Mouse (Mus musculus): Measurements from ENCODE around the gene Gm10271. TPM values are rescaled to one million over a fixed set of nuclear protein-coding genes. Genes with fewer than 3 reads are reported as not detected.

The Gm10271 gene
- total RNA-seq, 2 experiments from 2014 or later, result not detected

DNA sequence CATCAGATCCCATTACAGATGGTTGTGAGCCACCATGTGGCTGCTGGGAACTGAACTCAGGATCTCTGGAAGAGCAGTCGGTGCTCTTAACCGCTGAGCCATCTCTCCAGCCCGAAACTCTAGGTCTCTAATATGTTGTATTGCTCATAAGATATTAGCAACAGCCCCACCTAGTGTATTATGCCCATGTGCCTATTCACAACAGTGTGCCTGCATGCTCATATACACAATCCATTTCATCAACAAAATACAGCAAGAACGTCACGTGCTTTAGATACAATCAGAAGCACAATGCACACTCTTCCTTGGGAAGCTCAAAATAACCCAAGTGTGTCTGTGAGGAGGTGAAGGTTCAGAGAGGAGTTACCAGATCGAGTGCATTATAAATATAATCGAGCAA is 38.6 kb downstream of the Gm10271 start:
- no peak for DNase-seq (ENCODE audit: low spot score)

GRCm38 (mm10) chr10:116932418-116932817 is 40.0 kb downstream of the Gm10271 start:
- DNase-seq (ENCODE audit: low spot score), result no peak

DNA sequence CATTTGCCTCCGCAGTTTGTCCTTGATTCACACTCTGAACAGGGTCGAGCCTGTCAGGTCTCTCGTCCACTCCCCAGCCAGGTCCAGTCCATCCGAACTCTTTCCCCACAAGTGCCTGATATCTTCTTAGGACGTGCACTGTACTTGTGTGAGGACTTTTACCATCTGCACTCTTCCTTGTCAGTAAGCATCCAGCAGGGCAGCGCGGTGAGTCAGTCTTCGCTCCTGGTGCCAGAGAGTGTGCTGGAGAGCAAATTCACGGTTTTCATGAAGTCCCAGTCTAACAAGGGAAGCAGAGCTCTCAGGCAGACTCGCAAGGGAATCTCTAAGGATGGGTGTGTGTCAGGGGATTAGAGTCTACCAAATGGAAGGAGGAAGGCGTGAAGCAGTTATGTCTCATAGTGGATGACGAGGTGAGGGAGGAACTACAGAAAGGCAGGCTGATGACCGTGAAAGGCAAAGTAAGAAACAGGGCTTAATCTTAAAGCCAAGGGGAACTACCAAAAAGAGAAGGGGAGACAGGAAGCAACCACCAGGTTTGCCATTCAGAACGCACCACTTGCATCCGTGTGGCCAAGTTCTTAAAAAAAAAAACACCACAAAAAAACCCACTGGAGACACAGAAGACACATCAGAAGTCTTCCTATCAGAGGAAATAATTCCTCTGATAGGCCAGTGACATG is 40.8 kb downstream of the Gm10271 start:
- no peak for DNase-seq (ENCODE audit: low spot score)

DNA sequence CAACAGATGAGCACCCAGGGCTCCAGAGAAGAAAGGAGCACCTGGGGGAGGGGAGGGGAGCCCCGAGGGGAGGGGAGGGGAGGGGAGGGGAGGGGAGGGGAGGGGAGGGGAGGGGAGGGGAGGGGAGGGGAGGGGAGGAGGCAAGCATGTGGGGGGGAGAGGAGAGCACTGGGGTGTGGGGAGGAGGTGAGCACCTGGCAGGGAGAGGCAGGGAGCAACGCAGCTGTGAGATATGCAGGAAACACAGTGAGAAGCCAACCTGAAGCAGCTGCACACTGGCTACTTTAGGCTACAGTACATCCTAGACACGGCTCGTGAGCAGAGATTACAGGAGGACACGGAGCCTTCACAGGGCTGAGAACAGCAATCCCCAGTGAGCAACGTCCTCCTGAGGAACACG is 41.5 kb downstream of the Gm10271 start:
- no peak for DNase-seq (ENCODE audit: low spot score)

DNA sequence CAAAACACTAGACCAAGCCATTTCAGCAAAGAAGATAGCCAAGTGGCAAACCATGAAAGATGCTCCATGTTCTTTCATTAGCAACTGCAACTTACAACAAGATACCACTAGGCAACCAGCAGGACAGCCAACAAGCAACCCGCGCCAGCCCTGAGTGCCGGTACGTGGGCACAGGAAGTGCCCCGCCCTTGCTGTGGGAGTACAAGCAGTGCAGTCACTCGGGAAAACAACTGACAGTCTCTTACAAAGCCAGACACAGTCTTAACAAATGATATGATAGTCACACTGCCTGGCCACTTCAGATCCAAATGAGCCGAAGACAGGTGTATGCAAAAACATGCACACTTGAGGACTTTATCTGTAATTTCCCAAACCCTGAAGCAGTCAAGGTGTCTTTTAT is 41.9 kb downstream of the Gm10271 start:
- DNase-seq (ENCODE audit: low spot score), result no peak

GRCm38 (mm10) chr10:116928826-116929225 is 43.6 kb downstream of the Gm10271 start:
- no peak for DNase-seq (ENCODE audit: low spot score)

DNA sequence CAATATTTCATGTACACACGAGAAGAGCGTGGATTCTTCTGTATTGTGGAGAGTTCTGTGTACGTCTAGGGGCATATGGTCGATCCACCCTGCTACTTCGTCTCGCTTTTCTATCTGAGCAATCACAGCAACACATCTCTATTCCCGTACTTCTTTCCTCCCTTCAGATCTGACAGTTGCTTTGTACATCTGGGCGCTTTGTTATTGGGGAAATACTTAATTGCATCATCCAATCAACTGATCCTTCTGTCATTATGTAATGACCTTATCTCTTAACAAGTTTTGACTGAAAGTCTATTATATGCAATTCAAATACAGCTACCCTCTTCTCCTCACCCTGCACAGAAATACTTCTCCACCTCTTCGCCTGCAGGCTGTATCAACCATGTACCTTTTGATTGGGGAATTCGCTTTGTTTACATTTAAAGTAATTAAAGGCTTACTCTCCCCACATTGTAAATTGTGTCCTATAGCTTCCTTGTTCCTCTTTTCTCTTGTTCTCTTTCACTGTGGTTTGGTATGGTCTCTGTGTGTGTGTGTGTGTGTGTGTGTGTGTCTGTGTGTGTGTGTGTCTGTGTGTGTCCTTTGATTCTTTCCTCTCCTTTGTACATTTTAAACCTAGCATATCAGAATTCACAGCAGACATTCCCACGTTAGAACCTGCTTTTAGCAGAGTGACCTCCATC is 45.8 kb downstream of the Gm10271 start:
- DNase-seq (ENCODE audit: low spot score), result no peak

DNA sequence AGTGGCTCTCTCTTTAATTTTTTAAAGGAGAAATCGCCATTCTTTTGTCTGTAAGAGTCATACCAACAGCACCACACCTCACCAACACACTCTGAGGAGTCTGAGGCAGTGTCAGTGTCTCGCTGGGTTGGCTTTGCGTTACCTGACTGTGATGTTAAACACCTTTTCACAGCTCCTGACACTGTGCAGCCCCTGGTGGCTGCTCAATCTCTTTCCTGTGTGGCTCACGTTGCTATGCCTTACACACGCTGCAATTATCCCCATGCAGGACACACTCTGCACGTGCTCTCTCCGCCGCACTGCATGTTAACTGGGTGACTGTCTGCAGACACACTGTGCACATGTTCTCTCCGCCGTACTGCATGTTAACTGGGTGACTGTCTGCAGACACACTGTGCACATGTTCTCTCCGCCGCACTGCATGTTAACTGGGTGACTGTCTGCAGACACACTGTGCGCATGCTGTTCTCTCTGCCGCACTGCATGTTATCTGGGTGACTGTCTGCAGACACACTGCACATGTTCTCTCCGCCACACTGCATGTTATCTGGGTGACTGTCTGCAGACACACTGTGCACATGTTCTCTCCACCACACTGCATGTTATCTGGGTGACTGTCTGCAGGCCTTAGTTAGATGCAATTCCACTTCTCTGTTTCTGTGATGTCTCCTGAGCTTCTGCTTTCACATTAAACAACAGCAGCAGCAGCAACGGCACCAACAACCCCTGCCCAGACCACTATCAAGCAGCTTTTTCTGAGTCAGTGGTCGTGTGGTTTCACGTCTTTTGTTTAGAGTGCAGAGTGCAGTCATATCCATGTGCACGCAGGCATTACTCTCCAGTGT is 48.5 kb downstream of the Gm10271 start:
- DNase-seq (ENCODE audit: low spot score), result no peak

GRCm38 (mm10) chr10:116922161-116922560 is 50.2 kb downstream of the Gm10271 start:
- DNase-seq (ENCODE audit: low spot score), result no peak

DNA sequence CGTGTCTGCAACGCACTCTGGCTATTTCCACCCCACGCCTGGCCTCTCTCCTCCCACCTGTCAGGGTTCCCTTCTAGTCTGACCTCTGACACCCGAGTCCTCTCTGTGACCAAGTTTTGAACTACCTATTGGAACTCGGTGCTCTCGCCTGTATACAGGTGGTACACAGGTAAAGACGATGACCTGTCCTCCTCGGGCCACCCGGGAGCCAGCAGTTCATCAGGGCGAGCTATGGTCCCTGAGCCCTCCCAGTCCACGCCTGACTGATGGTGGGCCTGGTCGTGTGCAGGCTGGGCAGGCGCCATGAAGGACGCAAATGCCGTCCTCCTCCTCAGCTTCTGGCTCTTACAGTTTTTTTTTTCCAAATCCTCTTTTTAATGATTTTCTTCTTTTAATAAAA is 51.0 kb downstream of the Gm10271 start:
- DNase-seq (ENCODE audit: low spot score), result no peak

GRCm38 (mm10) chr10:116920641-116921040 is 51.8 kb downstream of the Gm10271 start:
- DNase-seq (ENCODE audit: low spot score), result no peak

GRCm38 (mm10) chr10:116919368-116920317 is 52.8 kb downstream of the Gm10271 start:
- DNase-seq (ENCODE audit: low spot score), result no peak

DNA sequence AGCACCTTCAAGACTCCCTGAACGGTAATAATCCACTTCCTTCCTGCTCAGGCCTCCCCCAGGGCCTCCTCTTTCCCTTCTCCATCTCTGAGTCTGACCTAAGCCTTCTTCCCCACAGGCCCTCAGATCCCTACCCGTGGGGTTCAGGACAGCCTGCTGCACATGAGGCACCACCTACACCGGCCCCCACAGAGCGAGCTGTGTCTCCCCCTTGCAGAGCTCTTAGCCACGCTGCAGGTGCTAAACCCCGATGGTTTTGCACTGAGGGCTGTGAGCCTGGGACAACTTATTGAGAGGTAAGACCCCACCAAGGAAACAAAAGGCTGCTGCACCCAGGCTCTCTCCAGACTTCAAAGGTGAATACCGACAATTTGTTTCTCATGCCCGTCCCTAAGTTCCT is 55.8 kb downstream of the Gm10271 start:
- no peak for DNase-seq (ENCODE audit: low spot score)

- no peak for DNase-seq (ENCODE audit: low spot score)
Observed at GRCm38 (mm10) chr10:116915286-116915685, 57.1 kb downstream of the Gm10271 start.

DNA sequence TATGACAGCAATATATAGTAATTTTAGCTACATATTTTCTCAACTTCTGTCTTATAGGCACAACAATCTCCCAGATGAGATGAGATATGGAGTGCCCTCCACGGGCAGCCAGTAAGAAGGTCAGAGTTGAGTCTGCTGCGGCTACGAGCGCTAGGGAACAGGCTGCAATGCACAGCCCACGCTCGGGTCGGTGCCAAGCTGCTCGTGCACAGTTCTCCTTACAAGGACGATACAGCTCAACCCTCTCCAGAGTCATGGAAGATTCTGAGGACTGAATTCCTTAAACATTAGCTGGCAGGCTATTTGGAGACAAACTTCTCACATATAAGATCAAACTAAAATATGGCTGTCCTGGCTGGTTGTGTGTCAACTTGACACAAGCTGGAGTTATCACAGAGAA is 57.8 kb downstream of the Gm10271 start:
- no peak for DNase-seq (ENCODE audit: low spot score)

- no peak for DNase-seq (ENCODE audit: low spot score)
Observed at GRCm38 (mm10) chr10:116913647-116914273, 58.6 kb downstream of the Gm10271 start.

- no peak for DNase-seq (ENCODE audit: low spot score)
Observed at GRCm38 (mm10) chr10:116912850-116913249, 59.6 kb downstream of the Gm10271 start.

DNA sequence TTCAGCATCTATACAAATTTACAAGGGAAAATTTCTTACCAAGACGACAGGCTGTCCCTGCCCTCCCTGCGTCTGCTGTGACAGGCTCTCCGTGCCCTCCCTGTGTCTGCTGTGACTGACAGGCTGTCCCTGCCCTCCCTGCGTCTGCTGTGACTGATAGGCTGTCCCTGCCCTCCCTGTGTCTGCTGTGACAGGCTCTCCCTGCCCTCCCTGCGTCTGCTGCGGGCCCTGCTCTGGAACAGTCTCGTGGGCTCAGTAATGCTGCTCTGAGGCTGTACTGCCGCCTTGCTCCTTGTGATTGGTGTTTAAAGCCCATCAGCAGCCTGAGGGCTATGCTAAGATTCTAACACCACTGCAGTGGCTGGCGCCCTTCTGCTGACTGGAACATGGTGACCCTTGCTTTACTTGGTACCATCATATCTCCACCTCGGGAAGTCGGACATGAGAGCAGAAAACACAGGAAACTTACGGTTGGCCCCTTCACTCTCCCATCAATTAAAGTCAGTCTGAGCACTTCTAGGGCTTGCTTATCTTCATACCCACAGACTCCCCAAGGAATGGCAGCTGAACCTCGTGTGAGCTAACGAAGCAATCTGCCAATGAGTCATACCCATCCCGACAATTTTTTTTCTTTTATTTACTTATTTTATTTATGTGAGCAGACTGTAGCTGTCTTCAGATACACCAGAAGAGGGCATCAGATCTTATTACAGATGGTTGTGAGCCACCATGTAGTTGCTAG is 63.3 kb downstream of the Gm10271 start:
- no peak for DNase-seq (ENCODE audit: low spot score)
